Mouse (Mus musculus) thymus, adult 2 months (tissue): ENCODE results near the gene Snca. TPM values are rescaled to one million over a fixed set of nuclear protein-coding genes. Genes with fewer than 3 reads are reported as not detected.

Experiments
- DNase-seq: peaks from one replicate; pipeline ENCODE4 v3.0.0; 2021
- H3K27ac ChIP-seq: fragments of 200-500 bp; 2 replicates; pipeline ENCODE4 v1.5.1; 2012; ENCODE audit warnings: low read length, control low read depth; ENCODE audit not compliant: control insufficient read depth, insufficient read depth
- H3K27me3 ChIP-seq: fragments of 200-500 bp; 2 replicates; pipeline ENCODE4 v1.6.1; 2012; ENCODE audit warnings: mild to moderate bottlenecking, low read length, moderate library complexity, mixed read lengths; ENCODE audit not compliant: control insufficient read depth, insufficient read depth
- H3K36me3 ChIP-seq: fragments of 200-500 bp; 2 replicates; pipeline ENCODE4 v1.6.1; 2012; ENCODE audit warnings: mild to moderate bottlenecking, low read length, moderate library complexity; ENCODE audit not compliant: control insufficient read depth, insufficient read depth
- H3K4me1 ChIP-seq: fragments of 200-500 bp; replicated peaks from 2 replicates; pipeline ENCODE4 v1.6.1; 2012; ENCODE audit warnings: low read length; ENCODE audit not compliant: control insufficient read depth, insufficient read depth
- H3K4me3 ChIP-seq: fragments of 200-500 bp; 2 replicates; pipeline ENCODE4 v1.5.1; 2012; ENCODE audit warnings: mild to moderate bottlenecking, low read length, control low read depth, moderate library complexity; ENCODE audit not compliant: control insufficient read depth, insufficient read depth
- CTCF ChIP-seq: fragments of 200-500 bp; IDR thresholded peaks from 2 replicates; pipeline ENCODE4 v1.5.1; 2012; ENCODE audit warnings: mild to moderate bottlenecking, control low read depth, low read length, moderate library complexity, borderline replicate concordance; ENCODE audit not compliant: control insufficient read depth, poor library complexity, insufficient read depth; ENCODE audit errors: extremely low read depth
- POLR2A ChIP-seq: fragments of 200-500 bp; IDR thresholded peaks from 2 replicates; pipeline ENCODE4 v1.6.1; 2012; ENCODE audit warnings: mild to moderate bottlenecking, low read length, control low read depth, moderate library complexity; ENCODE audit not compliant: control insufficient read depth, poor library complexity, insufficient read depth; ENCODE audit errors: extremely low read depth
- WGBS: fragments of 180-500 bp; shearing (Covaris S2); methylation state at CpG from one replicate; pipeline ENCODE4 v1.1.7; 2018; 5-methylcytosine and 5-hydroxymethylcytosine counted together
- polyA plus RNA-seq: library from polyadenylated mRNA; depleted of rRNA; stranded (reverse); fragments of >200 nt; gene quantifications from 2 replicates; pipeline ENCODE4 v1.2.3, GENCODE M21; 2012; rRNA removed

Gene Snca
- 0.86 and 0.88 TPM in 2 replicates for polyA plus RNA-seq

GRCm38 (mm10) chr6:60829282-60829891 is at the start of gene Snca:
Gene Snca (minus strand): TSS chr6:60829855.
- no peak for DNase-seq
- H3K36me3 ChIP-seq: no peaks in the 10 kb centered on the region
- TF ChIP-seq POLR2A (no peak), CTCF (no peak)
- no peaks in the 10 kb centered on the region for H3K4me1 ChIP-seq
- no peak within 1 kb of the TSS for H3K27ac ChIP-seq
- H3K27me3 ChIP-seq: no peaks in the 10 kb centered on the region; the same call in 1 of the 2 replicates
- no peak within 1 kb of the TSS for H3K4me3 ChIP-seq
- WGBS: 5% methylated on average over 14 of the region's 14 CpGs

GRCm38 (mm10) chr6:60870126-60870525 is 40.5 kb upstream of the Snca start:
- no peaks in the 10 kb centered on the region for H3K36me3 ChIP-seq
- WGBS: 72% methylated on average over 1 of the region's 1 CpGs
- H3K4me1 ChIP-seq: no peaks in the 10 kb centered on the region
- DNase-seq: no peak
- no peak overlapping the region for H3K4me3 ChIP-seq
- H3K27ac ChIP-seq: no peak overlapping the region
- H3K27me3 ChIP-seq: no peaks in the 10 kb centered on the region
- no peak for TF ChIP-seq POLR2A
- TF ChIP-seq CTCF: no peak

GRCm38 (mm10) chr6:60856599-60856998 is 26.9 kb upstream of the Snca start:
- no peak for DNase-seq
- WGBS: 81% methylated on average over 2 of the region's 2 CpGs
- TF ChIP-seq POLR2A (no peak), CTCF (no peak)
- H3K27ac ChIP-seq: no peak overlapping the region
- no peak overlapping the region for H3K4me3 ChIP-seq
- no peaks in the 10 kb centered on the region for H3K4me1 ChIP-seq
- no peaks in the 10 kb centered on the region for H3K36me3 ChIP-seq
- H3K27me3 ChIP-seq: no peaks in the 10 kb centered on the region

- WGBS: 67% methylated on average over 2 of the region's 2 CpGs
- Histone ChIP-seq H3K27me3 (no peaks in the 10 kb centered on the region), H3K4me1 (no peaks in the 10 kb centered on the region), H3K27ac (no peak overlapping the region), H3K4me3 (no peak overlapping the region), H3K36me3 (no peaks in the 10 kb centered on the region)
- TF ChIP-seq CTCF (no peak), POLR2A (no peak)
- no peak for DNase-seq
These were observed 22.0 kb upstream of the Snca start for GRCm38 (mm10) chr6:60851690-60852089.

- H3K27ac ChIP-seq: no peak overlapping the region
- H3K27me3 ChIP-seq: no peaks in the 10 kb centered on the region; the same call in 1 of the 2 replicates
- H3K36me3 ChIP-seq: no peaks in the 10 kb centered on the region
- peak; percentile 2 for DNase-seq
- no peak overlapping the region for H3K4me3 ChIP-seq
- 3% methylated on average over 35 of the region's 35 CpGs for WGBS
- H3K4me1 ChIP-seq: no peaks in the 10 kb centered on the region
- TF ChIP-seq CTCF (no peak), POLR2A (no peak)
These were observed 1.0 kb downstream of the Snca start for GRCm38 (mm10) chr6:60828429-60829264.

- no peak for DNase-seq
- WGBS: 62% methylated on average over 1 of the region's 1 CpGs
These were observed 1.6 kb downstream of the Snca start for GRCm38 (mm10) chr6:60828047-60828428.

More at GRCm38 (mm10) chr6:60828047-60828428, 1.6 kb downstream of the Snca start:
- Histone ChIP-seq H3K4me1 (no peaks in the 10 kb centered on the region), H3K4me3 (no peak overlapping the region), H3K27ac (no peak overlapping the region), H3K36me3 (no peaks in the 10 kb centered on the region), H3K27me3 (no peaks in the 10 kb centered on the region; the same call in 1 of the 2 replicates)
- TF ChIP-seq POLR2A (no peak), CTCF (no peak)
